Comparison of ENCODE assay signal across 8 mouse cellular contexts in the genomic region with DNA sequence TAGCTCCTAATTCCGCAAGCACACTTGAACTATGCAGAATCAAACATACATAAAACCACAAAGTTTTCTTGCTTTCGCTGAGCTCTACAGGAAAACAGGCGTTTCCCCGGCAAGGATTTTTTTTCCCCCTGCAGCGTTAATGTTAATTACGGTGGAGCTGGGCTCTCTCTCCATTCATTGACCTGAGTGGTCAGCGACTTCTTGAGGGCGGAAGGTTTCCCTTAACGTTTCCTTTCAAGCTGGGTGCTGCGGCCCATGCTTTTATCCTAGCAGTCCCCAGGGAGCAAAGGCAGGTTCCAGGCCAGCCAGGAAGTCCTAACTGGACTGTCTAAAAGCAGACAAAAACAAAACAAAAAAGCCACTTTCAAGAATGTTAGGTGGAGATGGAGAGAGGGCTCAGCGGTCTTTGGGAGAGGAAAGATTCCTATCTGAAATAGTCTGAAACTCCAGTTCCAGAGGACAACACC. TPM values are rescaled to one million over a fixed set of nuclear protein-coding genes. Genes with fewer than 3 reads are reported as not detected.
DNase-seq lines count a peak whose midpoint lies in the region; ATAC-seq and TF ChIP-seq lines count a peak whose summit lies in the region.

No protein-coding gene starts in this region.

- no peaks in the 10 kb centered on the region for H3K9me3 ChIP-seq in lung, embryonic 14.5 days (ENCODE audit: low read depth, low read length)
- no peaks in the 10 kb centered on the region for H3K9me3 ChIP-seq in forebrain, embryonic 11.5 days (ENCODE audit: control insufficient read depth, low read length)
- H3K9me3 ChIP-seq in intestine, embryonic 15.5 days = no peaks in the 10 kb centered on the region
- H3K9me3 ChIP-seq in midbrain, embryonic 14.5 days (ENCODE audit: control insufficient read depth, low read length) = no peaks in the 10 kb centered on the region

- TF ChIP-seq CTCF in lung, embryonic 14.5 days (IDR thresholded peaks at IDR 0.05; ENCODE audit: low read depth) = no peak

- peak overlapping the region; percentile 94 for H3K4me2 ChIP-seq in lung, embryonic 14.5 days
- H3K4me2 ChIP-seq in forebrain, embryonic 11.5 days (ENCODE audit: low read depth, low read length, severe bottlenecking) = peak overlapping the region; percentile 95
- peak overlapping the region; percentile 84 for H3K4me2 ChIP-seq in intestine, embryonic 15.5 days (replicated peaks)
- H3K4me2 ChIP-seq in midbrain, embryonic 14.5 days (ENCODE audit: low read length) = peak overlapping the region; percentile 88

- peaks cover 11% of the 10 kb centered on the region for H3K27me3 ChIP-seq in lung, embryonic 14.5 days (ENCODE audit: insufficient read depth, low read length)
- H3K27me3 ChIP-seq in forebrain, embryonic 11.5 days (ENCODE audit: control insufficient read depth, insufficient read depth, low read length) = peaks cover 8% of the 10 kb centered on the region
- no peaks in the 10 kb centered on the region for H3K27me3 ChIP-seq in intestine, embryonic 15.5 days (replicated peaks)
- H3K27me3 ChIP-seq in midbrain, embryonic 14.5 days (ENCODE audit: control insufficient read depth, insufficient read depth, low read length) = peaks cover 10% of the 10 kb centered on the region

- H3K27ac ChIP-seq in lung, embryonic 14.5 days (ENCODE audit: low read depth) = no peak overlapping the region
- no peak overlapping the region for H3K27ac ChIP-seq in forebrain, embryonic 11.5 days (ENCODE audit: low read depth, low read length)
- no peak overlapping the region for H3K27ac ChIP-seq in intestine, embryonic 15.5 days
- H3K27ac ChIP-seq in midbrain, embryonic 14.5 days (replicated peaks; ENCODE audit: low read depth, low read length) = no peak overlapping the region

- intact Hi-C loops in gastrocnemius, postnatal 36 days (cut with DNase I) = loop anchor here (5.0 to 10.0 kb wide), 3 partner anchors 34 to 264 kb away; partner anchors contain the start of genes Hnf1a and Rnf10

- ATAC-seq in lung, embryonic 14.5 days (ENCODE audit: insufficient read depth) = no peak
- no peak for ATAC-seq in forebrain, embryonic 11.5 days (replicated peaks; ENCODE audit: low FRiP score)
- no peak for ATAC-seq in intestine, embryonic 15.5 days
- ATAC-seq in midbrain, embryonic 14.5 days (ENCODE audit: low FRiP score, low TSS enrichment) = no peak

- 0 out of 2 replicates have a peak, but pooled peaks cover 4% of the 10 kb centered on the region for H3K4me1 ChIP-seq in lung, embryonic 14.5 days (ENCODE audit: insufficient read depth)
- H3K4me1 ChIP-seq in forebrain, embryonic 11.5 days (replicated peaks; ENCODE audit: control insufficient read depth, insufficient read depth, low read length) = peaks cover 9% of the 10 kb centered on the region; the same call in 1 of the 2 replicates
- H3K4me1 ChIP-seq in intestine, embryonic 15.5 days (replicated peaks) = peaks cover 14% of the 10 kb centered on the region
- H3K4me1 ChIP-seq in midbrain, embryonic 14.5 days (ENCODE audit: control insufficient read depth, insufficient read depth, low read length) = peaks cover 8% of the 10 kb centered on the region

- peaks cover 44% of the 10 kb centered on the region for H3K36me3 ChIP-seq in lung, embryonic 14.5 days (ENCODE audit: insufficient read depth)
- peaks cover 18% of the 10 kb centered on the region for H3K36me3 ChIP-seq in forebrain, embryonic 11.5 days (ENCODE audit: control insufficient read depth, insufficient read depth, low read length)
- H3K36me3 ChIP-seq in intestine, embryonic 15.5 days = peaks cover 29% of the 10 kb centered on the region
- H3K36me3 ChIP-seq in midbrain, embryonic 14.5 days (ENCODE audit: control insufficient read depth, insufficient read depth, low read length) = peaks cover 43% of the 10 kb centered on the region

- DNase-seq in lung, embryonic 14.5 days = peak; percentile 27
- DNase-seq in lung, postnatal 25 days (ENCODE audit: low spot score) = no peak
- DNase-seq in forebrain, embryonic 11.5 days (ENCODE audit: low spot score) = no peak
- DNase-seq in midbrain, embryonic 14.5 days = peak; percentile 45
- DNase-seq in right cerebral cortex, postnatal 25 days = no peak
- no peak for DNase-seq in gastrocnemius, postnatal 36 days
- no peak for DNase-seq in right cerebral cortex, postnatal 36 days (ENCODE audit: low spot score in 2 of 2)

- peak overlapping the region; percentile 84 for H3K4me3 ChIP-seq in lung, embryonic 14.5 days (ENCODE audit: low read depth, low read length)
- peak overlapping the region; percentile 86 for H3K4me3 ChIP-seq in forebrain, embryonic 11.5 days (ENCODE audit: low read depth, low read length)
- H3K4me3 ChIP-seq in intestine, embryonic 15.5 days (replicated peaks) = peak overlapping the region; percentile 94
- H3K4me3 ChIP-seq in midbrain, embryonic 14.5 days (replicated peaks; ENCODE audit: low read depth, low read length) = peak overlapping the region; percentile 80

- 5% methylated on average over 11 of the region's 11 CpGs for WGBS in lung, embryonic 14.5 days
- WGBS in forebrain, embryonic 11.5 days = 5% methylated on average over 11 of the region's 11 CpGs
- WGBS in intestine, embryonic 15.5 days = 9% methylated on average over 11 of the region's 11 CpGs
- 6% methylated on average over 11 of the region's 11 CpGs for WGBS in midbrain, embryonic 14.5 days

- peak overlapping the region; percentile 79 for H3K9ac ChIP-seq in lung, embryonic 14.5 days
- peak overlapping the region; percentile 72 for H3K9ac ChIP-seq in forebrain, embryonic 11.5 days (ENCODE audit: low read length)
- 0 out of 2 replicates have a peak overlapping the region, but pooled peaks have one; percentile 5 for H3K9ac ChIP-seq in intestine, embryonic 15.5 days
- H3K9ac ChIP-seq in midbrain, embryonic 14.5 days (replicated peaks; ENCODE audit: low read length) = peak overlapping the region; percentile 75

RNA-seq across cellular contexts. Expression of gene Pop5, which starts 3.1 kb away (rescaled TPM):
- 111 TPM in 2 replicates for polyA plus RNA-seq in lung, embryonic 14.5 days (2014; fragmentation: Nextera tagmentation; extraction: Ambion mirVana)
- polyA plus RNA-seq in forebrain, embryonic 11.5 days (2014; fragmentation: Nextera tagmentation; extraction: Ambion mirVana) = 98.4 and 105 TPM in 2 replicates
- 126 and 128 TPM in 2 replicates for polyA plus RNA-seq in intestine, embryonic 15.5 days (2015; fragmentation: Nextera tagmentation; extraction: Ambion mirVana)
- polyA plus RNA-seq in midbrain, embryonic 14.5 days (2014; fragmentation: Nextera tagmentation; extraction: Ambion mirVana) = 95.6 and 106 TPM in 2 replicates
- total RNA-seq in gastrocnemius, postnatal 36 days (2021) = 10 to 100 TPM; 27.9 to 28.2 TPM

RNA-seq across cellular contexts. Expression of gene Rnf10, which starts 33.9 kb away (rescaled TPM):
- polyA plus RNA-seq in lung, embryonic 14.5 days (2014; fragmentation: Nextera tagmentation; extraction: Ambion mirVana) = 92.5 and 97.2 TPM in 2 replicates
- polyA plus RNA-seq in forebrain, embryonic 11.5 days (2014; fragmentation: Nextera tagmentation; extraction: Ambion mirVana) = 109 and 110 TPM in 2 replicates
- polyA plus RNA-seq in intestine, embryonic 15.5 days (2015; fragmentation: Nextera tagmentation; extraction: Ambion mirVana) = 119 and 120 TPM in 2 replicates
- 96.5 and 122 TPM in 2 replicates for polyA plus RNA-seq in midbrain, embryonic 14.5 days (2014; fragmentation: Nextera tagmentation; extraction: Ambion mirVana)
- total RNA-seq in gastrocnemius, postnatal 36 days (2021) = 100 to 1,000 TPM; 243 to 279 TPM

RNA-seq across cellular contexts. Expression of gene Coq5, which starts 40.7 kb away (rescaled TPM):
- 39.2 and 40.7 TPM in 2 replicates for polyA plus RNA-seq in lung, embryonic 14.5 days (2014; fragmentation: Nextera tagmentation; extraction: Ambion mirVana)
- 57.1 and 58.2 TPM in 2 replicates for polyA plus RNA-seq in forebrain, embryonic 11.5 days (2014; fragmentation: Nextera tagmentation; extraction: Ambion mirVana)
- 62.1 and 65.1 TPM in 2 replicates for polyA plus RNA-seq in intestine, embryonic 15.5 days (2015; fragmentation: Nextera tagmentation; extraction: Ambion mirVana)
- 49.6 and 50.0 TPM in 2 replicates for polyA plus RNA-seq in midbrain, embryonic 14.5 days (2014; fragmentation: Nextera tagmentation; extraction: Ambion mirVana)
- 10 to 100 TPM; 86.7 to 87.0 TPM for total RNA-seq in gastrocnemius, postnatal 36 days (2021)

RNA-seq across cellular contexts. Expression of gene Cabp1, which starts 44.6 kb away (rescaled TPM):
- 2.4 and 2.6 TPM in 2 replicates for polyA plus RNA-seq in lung, embryonic 14.5 days (2014; fragmentation: Nextera tagmentation; extraction: Ambion mirVana)
- polyA plus RNA-seq in forebrain, embryonic 11.5 days (2014; fragmentation: Nextera tagmentation; extraction: Ambion mirVana) = 1.2 and 1.5 TPM in 2 replicates
- 1.5 and 2.3 TPM in 2 replicates for polyA plus RNA-seq in intestine, embryonic 15.5 days (2015; fragmentation: Nextera tagmentation; extraction: Ambion mirVana)
- 6.6 and 6.9 TPM in 2 replicates for polyA plus RNA-seq in midbrain, embryonic 14.5 days (2014; fragmentation: Nextera tagmentation; extraction: Ambion mirVana)
- 1 to 10 TPM; 1.3 to 1.4 TPM for total RNA-seq in gastrocnemius, postnatal 36 days (2021)

Comparison
In these comparisons a context has a peak if more than half of its experiments do, and no peak if none do; other contexts are left out.
1. DNase-seq: peak in lung, embryonic 14.5 days (single experiment) and midbrain, embryonic 14.5 days (single experiment); none in lung, postnatal 25 days (single experiment), forebrain, embryonic 11.5 days (single experiment), right cerebral cortex, postnatal 25 days (single experiment), gastrocnemius, postnatal 36 days (0 of 2) and right cerebral cortex, postnatal 36 days (0 of 2).
2. H3K9ac ChIP-seq: peak in every context shown above with its lines; median percentile 79 in lung, embryonic 14.5 days; 75 in midbrain, embryonic 14.5 days; 72 in forebrain, embryonic 11.5 days; 5 in intestine, embryonic 15.5 days.
3. Peak in every context shown above with its lines, with median percentiles within 50 percentile points of each other: H3K4me2 ChIP-seq and H3K4me3 ChIP-seq.